21 mouse cellular contexts compared by ENCODE assay signal in genomic region chr17:11532066-11532465, GRCm38 (mm10).
DNase-seq lines count a peak whose midpoint lies in the region; ATAC-seq and TF ChIP-seq lines count a peak whose summit lies in the region.
"Had no signal": no experiment of that assay in that cellular context is flagged by ENCODE, and none has a peak within 500 bp of the region (broad histone marks: within the 10 kb centered on the region; RNA-seq: fewer than 3 reads in every experiment).

No protein-coding gene starts in this region.

- H3K36me3 ChIP-seq in forebrain, embryonic 10.5 days (replicated peaks), result no peaks in the 10 kb centered on the region
- no peaks in the 10 kb centered on the region for H3K36me3 ChIP-seq in forebrain, postnatal 0 days (ENCODE audit: insufficient read depth)
- H3K36me3 ChIP-seq in ES-Bruce4 (ENCODE audit: control insufficient read depth, insufficient read depth, low read length, poor library complexity, severe bottlenecking), result no peaks in the 10 kb centered on the region
- H3K36me3 ChIP-seq: embryonic facial prominence, embryonic 15.5 days; forebrain, embryonic 15.5 days; hindbrain, embryonic 12.5 days had no signal

- TF ChIP-seq CTCF in forebrain, postnatal 0 days (IDR thresholded peaks at IDR 0.05; ENCODE audit: low read depth), result no peak
- no peak for TF ChIP-seq CTCF in ES-Bruce4 (IDR thresholded peaks at IDR 0.05; ENCODE audit: low read depth, low read length)
- no peak for TF ChIP-seq CTCF in brain, embryonic 14.5 days (IDR thresholded peaks at IDR 0.05; ENCODE audit: borderline replicate concordance, extremely low read depth, insufficient read depth, insufficient read length)

- H3K4me1 ChIP-seq in forebrain, embryonic 10.5 days, result peaks cover 39% of the 10 kb centered on the region
- H3K4me1 ChIP-seq in forebrain, postnatal 0 days (ENCODE audit: insufficient read depth), result peaks cover 5% of the 10 kb centered on the region; the same call in 1 of the 2 replicates
- peaks cover 11% of the 10 kb centered on the region for H3K4me1 ChIP-seq in ES-Bruce4 (ENCODE audit: control insufficient read depth, insufficient read depth, low read length)
- H3K4me1 ChIP-seq: embryonic facial prominence, embryonic 15.5 days had no signal

- peak overlapping the region; percentile 79; the same call in 1 of the 2 replicates for H3K27ac ChIP-seq in forebrain, embryonic 10.5 days
- no peak overlapping the region for H3K27ac ChIP-seq in forebrain, postnatal 0 days (ENCODE audit: low read depth, low read length)
- H3K27ac ChIP-seq in ES-Bruce4 (ENCODE audit: insufficient read depth, low read length), result no peak overlapping the region
- H3K27ac ChIP-seq: embryonic facial prominence, embryonic 15.5 days; heart, adult 2 months; hindbrain, embryonic 12.5 days had no signal

- H3K9me3 ChIP-seq in forebrain, embryonic 10.5 days, result no peaks in the 10 kb centered on the region
- no peaks in the 10 kb centered on the region for H3K9me3 ChIP-seq in forebrain, postnatal 0 days (ENCODE audit: low read length)
- H3K9me3 ChIP-seq in ES-Bruce4 (replicated peaks; ENCODE audit: control insufficient read depth, insufficient read depth, low read length, poor library complexity, severe bottlenecking), result no peaks in the 10 kb centered on the region
- H3K9me3 ChIP-seq: embryonic facial prominence, embryonic 15.5 days; forebrain, embryonic 15.5 days; hindbrain, embryonic 12.5 days had no signal

- 0 out of 2 replicates have a peak, but pooled peaks have one; percentile 52 for TF ChIP-seq EP300 in ES-Bruce4 (IDR thresholded peaks at IDR 0.05; ENCODE audit: insufficient read depth, low read depth, low read length)

- ATAC-seq in forebrain, postnatal 0 days, result no peak
- ATAC-seq: forebrain, embryonic 15.5 days; hindbrain, embryonic 16.5 days; inflammation-experienced regulatory T-cells, adult 6 months; intestine, postnatal 0 days; Patski had no signal

- WGBS in forebrain, embryonic 10.5 days, result 40% methylated on average over 3 of the region's 3 CpGs
- WGBS in forebrain, postnatal 0 days, result 33% methylated on average over 3 of the region's 3 CpGs

- no peak for DNase-seq in forebrain, embryonic 10.5 days (ENCODE audit: extremely low spot score, low spot score)
- no peak for DNase-seq in forebrain, postnatal 0 days
- DNase-seq in ES-CJ7 (ENCODE audit: low read depth, low spot score), result peak; percentile 50
- DNase-seq in brain, embryonic 14.5 days (ENCODE audit: low read depth), result peak; percentile 14
- no peak for DNase-seq in ovary, postnatal 14 days (ENCODE audit: low spot score)
- DNase-seq: cerebellum, adult 2 months; cerebellum, postnatal 14 days; embryo, embryonic 11 days; gastrocnemius, postnatal 10 days; heart, adult 2 months; kidney, adult 8-10 months had no signal

- TF ChIP-seq POLR2A in ES-Bruce4 (IDR thresholded peaks at IDR 0.05; ENCODE audit: insufficient read depth, low read length), result no peak
- no peak for TF ChIP-seq POLR2A in brain, embryonic 14.5 days (IDR thresholded peaks at IDR 0.05; ENCODE audit: borderline replicate concordance, extremely low read depth, insufficient read depth, insufficient read length, poor library complexity, severe bottlenecking)

- no peaks in the 10 kb centered on the region for H3K27me3 ChIP-seq in forebrain, embryonic 10.5 days (ENCODE audit: poor library complexity, severe bottlenecking)
- H3K27me3 ChIP-seq in forebrain, postnatal 0 days (ENCODE audit: insufficient read depth, low read length), result no peaks in the 10 kb centered on the region
- no peaks in the 10 kb centered on the region for H3K27me3 ChIP-seq in ES-Bruce4 (ENCODE audit: control insufficient read depth, insufficient read depth, low read length, poor library complexity, severe bottlenecking)
- H3K27me3 ChIP-seq: embryonic facial prominence, embryonic 15.5 days; forebrain, embryonic 15.5 days; hindbrain, embryonic 12.5 days; Patski had no signal

- no peak overlapping the region for H3K4me3 ChIP-seq in forebrain, embryonic 10.5 days
- H3K4me3 ChIP-seq in forebrain, postnatal 0 days (ENCODE audit: low read depth, low read length), result no peak overlapping the region
- no peak overlapping the region for H3K4me3 ChIP-seq in ES-Bruce4 (ENCODE audit: low read depth, low read length)
- H3K4me3 ChIP-seq: embryonic facial prominence, embryonic 15.5 days; erythroblast, embryonic 14.5 days; forebrain, embryonic 15.5 days; heart, adult 2 months; hindbrain, embryonic 12.5 days had no signal

- no peak overlapping the region for H3K4me2 ChIP-seq in forebrain, postnatal 0 days (ENCODE audit: low read depth)
- H3K4me2 ChIP-seq: embryonic facial prominence, embryonic 15.5 days; forebrain, embryonic 15.5 days; heart, embryonic 11.5 days; hindbrain, embryonic 12.5 days had no signal

- no peak overlapping the region for H3K9ac ChIP-seq in forebrain, postnatal 0 days
- H3K9ac ChIP-seq in ES-Bruce4 (ENCODE audit: low read depth, poor library complexity, severe bottlenecking), result no peak overlapping the region
- H3K9ac ChIP-seq: embryonic facial prominence, embryonic 15.5 days; forebrain, embryonic 15.5 days; hindbrain, embryonic 12.5 days had no signal

Comparison
In these comparisons a context has a peak if more than half of its experiments do, and no peak if none do; other contexts are left out.
1. DNase-seq: peak in ES-CJ7 (single experiment) and brain, embryonic 14.5 days (single experiment); none in forebrain, embryonic 10.5 days (single experiment), forebrain, postnatal 0 days (single experiment) and ovary, postnatal 14 days (single experiment).